Mouse (Mus musculus) testis, postnatal 14 days (tissue): Measurements from ENCODE around the gene Adam19.

Source experiments
- DNase-seq: peaks from one replicate; pipeline ENCODE4 v3.0.0; 2021; ENCODE audit warnings: low spot score

The Adam19 gene

DNA sequence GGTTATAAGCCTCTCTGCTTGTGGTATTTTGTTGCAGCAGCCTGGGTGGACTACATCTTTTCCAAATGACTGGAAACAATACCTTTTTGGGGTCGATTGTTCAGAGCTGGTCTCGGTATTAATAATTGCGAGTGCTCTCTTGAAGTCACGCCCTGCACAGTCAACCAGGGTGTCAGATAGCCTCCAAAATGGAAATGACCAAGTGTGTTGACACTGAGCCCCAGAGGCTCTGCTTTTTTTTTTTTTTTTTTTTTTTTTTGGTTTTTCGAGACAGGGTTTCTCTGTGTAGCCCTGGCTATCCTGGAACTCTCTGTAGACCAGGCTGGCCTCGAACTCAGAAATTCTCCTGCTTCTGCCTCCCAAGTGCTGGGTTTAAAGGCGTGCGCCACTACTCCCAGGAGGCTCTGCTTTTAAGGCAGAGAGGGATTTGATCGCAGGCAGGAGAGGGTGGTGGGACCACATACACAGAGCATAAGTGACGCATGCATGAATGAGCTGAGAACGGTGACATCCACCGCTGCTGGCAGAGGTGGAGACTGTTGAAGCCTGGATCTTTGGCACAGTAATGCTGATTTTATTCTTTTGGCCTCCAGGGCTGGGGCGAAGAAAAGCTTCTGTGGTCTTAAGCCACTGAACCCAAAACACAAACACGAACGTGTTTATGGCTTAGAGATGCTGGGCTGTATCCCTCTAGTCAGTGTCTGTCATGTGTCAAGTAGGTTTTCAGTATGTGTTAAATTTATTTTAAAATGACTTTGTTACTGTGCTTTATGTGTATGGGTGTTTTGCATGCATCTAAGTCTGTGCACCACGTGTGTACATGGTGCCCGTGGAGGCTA lies 18.3 kb downstream of the Adam19 start:
- DNase-seq, result no peak

DNA sequence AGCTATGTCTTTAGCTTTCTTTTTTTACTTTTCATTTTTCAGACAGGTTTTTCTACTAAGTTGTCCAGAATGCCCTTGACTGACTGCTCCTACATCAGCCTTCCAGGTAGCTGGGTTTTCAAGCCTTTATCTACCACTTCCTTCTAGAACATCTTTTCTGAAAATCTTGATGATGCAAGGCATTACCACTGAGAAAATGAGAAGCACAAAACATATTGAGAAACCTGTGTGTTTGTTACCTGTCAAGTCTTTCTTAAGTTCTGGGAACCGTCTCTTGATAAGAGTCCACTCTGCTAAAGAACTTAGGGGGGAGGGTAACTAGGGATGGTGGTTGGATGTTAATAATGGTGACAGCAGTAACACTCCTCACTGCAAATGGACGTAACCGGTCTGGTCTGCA lies 19.7 kb downstream of the Adam19 start:
- DNase-seq, result no peak

DNA sequence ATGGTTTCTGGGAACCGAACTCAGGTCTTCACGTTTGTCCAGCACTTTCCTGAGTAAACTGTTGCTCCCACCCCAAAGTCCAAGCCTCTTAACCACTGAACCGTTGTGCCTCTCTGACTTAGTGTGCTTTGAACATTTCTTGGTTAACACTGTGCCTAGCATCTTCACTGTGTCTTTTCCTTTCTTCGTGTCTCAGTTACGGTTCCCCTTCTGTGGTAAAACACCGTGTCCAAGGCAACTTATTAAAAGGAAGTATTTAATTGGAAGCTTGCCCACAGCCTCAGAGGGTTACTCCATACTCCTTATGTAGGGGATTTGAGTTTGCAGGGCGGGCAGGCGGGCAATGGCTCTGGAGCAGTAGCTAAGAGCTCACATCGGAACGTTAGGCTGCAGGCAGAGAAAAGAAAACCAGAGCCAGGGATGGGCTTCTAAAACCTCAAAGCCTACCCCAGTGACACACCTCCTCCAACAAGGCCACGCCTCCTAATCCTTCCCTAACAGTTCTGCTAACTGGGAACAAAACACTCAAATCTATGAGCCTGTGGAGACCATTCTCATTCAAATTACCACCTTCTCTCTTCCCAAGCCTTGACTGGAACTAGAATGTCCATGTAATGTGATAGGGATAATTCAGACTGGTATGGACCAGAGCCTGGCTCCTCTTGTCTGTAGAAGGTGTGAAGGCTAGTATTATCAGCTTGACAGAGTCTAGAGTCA lies 20.8 kb downstream of the Adam19 start:
- no peak for DNase-seq

DNA sequence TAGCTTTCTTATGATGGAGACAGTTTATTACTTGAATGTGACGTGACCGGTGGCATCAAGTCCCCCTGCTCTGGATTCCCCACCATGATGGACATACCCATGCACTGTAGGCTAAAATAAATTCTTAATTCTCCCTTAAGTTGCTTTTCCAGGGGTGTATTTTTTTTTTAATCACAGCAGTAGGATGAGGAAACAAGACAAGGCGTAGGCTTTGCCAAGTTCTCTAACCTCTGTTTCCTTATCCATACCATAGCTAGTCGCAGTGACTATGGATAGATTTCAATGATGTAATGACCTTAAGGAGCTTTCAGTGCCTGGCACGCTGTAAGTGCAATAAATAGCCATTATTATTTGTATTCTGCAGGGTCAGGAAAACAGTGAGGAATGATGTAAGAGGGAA lies 21.5 kb downstream of the Adam19 start:
- no peak for DNase-seq

DNA sequence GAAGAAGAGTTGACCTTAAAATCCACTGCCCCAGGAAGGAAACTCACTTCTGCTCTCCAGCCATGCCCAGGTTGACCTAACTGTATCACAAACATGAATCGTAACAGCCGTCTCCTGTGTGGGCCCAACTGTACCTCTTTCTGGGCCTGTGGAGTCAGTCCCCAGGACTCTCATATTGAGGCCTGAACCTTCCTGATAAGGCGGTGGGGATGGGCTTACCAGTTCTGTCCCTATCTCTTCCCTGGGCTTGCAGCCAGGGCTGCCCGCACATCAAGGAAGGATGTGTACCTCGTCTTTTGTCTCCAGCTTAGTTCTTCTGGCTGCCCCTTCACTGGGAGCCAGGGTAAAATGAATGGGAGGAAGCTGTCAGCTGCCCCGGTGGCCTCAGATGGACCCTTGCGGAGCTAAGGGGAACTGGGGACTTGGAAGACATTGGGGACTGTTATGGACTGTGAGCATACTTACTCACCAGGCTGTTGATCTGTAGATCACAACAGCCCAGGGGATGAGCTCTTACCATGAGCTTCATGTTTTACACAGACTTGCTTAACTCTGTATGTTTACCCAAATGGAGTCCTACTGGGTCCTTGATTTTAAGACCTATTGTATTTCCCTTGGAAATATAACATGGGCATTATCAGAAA lies 22.1 kb downstream of the Adam19 start:
- DNase-seq, result no peak

DNA sequence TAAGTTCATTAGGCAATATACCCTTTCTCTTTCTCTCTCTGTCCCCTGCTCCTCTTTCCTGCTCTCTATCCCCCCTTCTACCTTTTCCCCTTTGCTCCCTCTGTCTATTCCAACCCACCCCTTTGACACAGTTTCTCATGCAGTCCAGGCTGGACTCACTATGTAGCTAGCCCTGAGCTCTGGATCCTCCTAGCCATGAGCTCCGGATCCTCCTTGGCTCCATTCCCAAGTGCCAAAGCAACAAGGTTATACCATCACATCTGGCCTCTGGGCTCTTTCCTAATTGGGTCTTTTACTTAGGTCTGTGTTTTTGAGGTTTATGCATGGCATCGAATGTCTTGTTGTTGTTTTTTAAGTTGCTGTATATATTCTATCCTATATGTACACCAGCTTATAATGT lies 25.3 kb downstream of the Adam19 start:
- no peak for DNase-seq

- DNase-seq, result no peak
Observed at GRCm38 (mm10) chr11:46083405-46083804, 27.6 kb downstream of the Adam19 start.

GRCm38 (mm10) chr11:46083835-46084444 lies 28.1 kb downstream of the Adam19 start:
- DNase-seq, result no peak

- no peak for DNase-seq
Observed at GRCm38 (mm10) chr11:46084568-46084967, 28.8 kb downstream of the Adam19 start.

DNA sequence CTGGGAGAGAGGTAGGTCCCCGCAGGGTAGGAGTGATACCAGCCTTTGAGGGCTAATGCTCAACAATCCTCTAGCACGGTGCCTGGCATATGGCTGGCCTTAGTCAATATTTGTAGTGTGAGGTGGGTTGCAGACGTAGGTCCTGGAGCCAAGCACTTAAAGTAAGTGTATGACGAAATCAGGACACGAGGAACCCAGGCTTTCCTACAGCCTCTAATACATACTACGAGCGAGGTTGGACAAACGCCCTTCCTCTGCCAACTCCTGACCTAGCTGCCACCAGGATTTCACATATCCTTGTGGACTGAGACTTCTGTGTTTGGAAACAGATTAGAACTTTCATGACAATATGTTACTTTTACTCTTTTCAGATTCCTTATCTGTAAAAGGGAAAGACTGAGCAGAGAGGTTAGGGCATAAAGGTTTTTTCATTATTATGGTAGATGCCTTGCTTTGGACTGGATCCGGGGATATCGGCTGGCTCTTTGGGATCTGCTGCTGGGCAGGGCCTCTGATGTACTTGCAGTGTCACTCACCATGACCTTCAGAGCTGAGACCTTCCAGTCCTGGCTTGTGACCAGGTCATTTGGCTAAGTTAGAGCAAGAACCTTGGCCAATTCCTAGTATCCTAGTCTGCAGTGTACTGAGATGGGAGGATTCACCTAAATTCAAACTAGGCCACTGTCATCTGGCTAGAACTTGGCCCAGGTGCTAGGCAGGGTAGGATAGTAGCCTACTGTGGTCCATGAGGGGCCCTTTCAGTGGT lies 29.8 kb downstream of the Adam19 start:
- DNase-seq, result no peak

DNA sequence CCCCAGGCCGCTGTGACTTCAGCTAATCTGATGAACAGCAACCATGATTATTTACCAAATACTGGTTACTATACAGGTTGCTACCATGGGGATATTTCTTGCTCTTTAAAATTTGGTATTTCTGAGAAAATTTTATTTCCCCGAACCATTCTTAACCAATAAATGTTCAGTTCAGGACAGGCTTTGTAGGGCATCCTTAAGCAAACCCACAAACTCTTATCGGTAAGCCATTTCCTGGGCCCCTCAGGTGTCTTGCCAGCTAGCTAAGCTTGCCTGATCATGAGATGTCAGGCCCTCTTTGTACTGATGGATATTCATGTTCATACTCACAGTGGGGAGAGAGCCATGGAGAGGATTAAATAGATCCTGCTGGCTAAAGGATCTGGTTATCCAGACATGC lies 30.7 kb downstream of the Adam19 start:
- no peak for DNase-seq

- DNase-seq, result no peak
Observed at GRCm38 (mm10) chr11:46089081-46089713, 33.4 kb downstream of the Adam19 start.

- no peak for DNase-seq
Observed at GRCm38 (mm10) chr11:46090036-46090725, 34.4 kb downstream of the Adam19 start.

- DNase-seq, result no peak
Observed at GRCm38 (mm10) chr11:46090951-46091667, 35.3 kb downstream of the Adam19 start.

- no peak for DNase-seq
Observed at GRCm38 (mm10) chr11:46092121-46092520, 36.3 kb downstream of the Adam19 start.

- no peak for DNase-seq
Observed at GRCm38 (mm10) chr11:46095477-46096264, 39.9 kb downstream of the Adam19 start.

DNA sequence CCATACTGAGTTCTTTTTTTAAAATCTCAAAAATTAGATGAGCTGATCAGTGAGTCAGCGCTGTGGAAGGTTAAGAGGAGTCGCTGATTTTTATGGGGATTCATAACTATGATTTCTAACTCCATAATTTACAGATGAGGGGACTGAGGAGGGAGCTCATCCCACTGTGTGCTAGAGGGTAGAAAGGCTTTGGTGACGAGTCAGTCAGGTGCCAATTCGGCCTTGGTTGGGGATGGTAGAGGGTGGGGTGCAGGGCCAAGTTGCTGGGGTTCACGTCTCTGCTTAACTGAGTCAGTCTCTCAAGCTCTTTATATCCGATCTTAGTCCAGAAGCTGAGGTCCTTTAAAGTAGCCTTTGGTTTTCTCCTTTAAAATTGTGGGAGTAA lies 40.5 kb downstream of the Adam19 start:
- no peak for DNase-seq

DNA sequence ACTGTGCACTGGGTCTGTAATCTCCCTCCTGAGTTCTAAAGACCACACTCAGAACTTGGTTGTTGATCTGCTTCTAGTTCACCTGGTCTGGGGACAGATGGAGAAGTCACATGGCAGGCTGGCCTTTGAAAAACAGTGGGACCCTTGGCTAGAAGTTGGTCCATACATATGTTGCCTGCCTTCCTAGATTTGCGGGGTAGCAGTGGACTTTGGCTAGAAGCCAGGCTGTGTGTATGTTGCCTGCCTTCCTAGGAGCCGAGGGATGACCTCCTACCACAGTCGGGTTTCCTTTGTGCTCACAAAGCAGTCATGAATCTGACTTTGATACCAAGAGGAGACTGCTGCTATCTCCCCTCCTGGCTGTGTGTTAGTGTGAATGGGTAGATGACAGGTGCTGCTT lies 41.3 kb downstream of the Adam19 start:
- no peak for DNase-seq

GRCm38 (mm10) chr11:46102107-46102506 lies 46.3 kb downstream of the Adam19 start:
- DNase-seq, result no peak
